21 mouse cellular contexts compared by ENCODE assay signal in the genomic region with DNA sequence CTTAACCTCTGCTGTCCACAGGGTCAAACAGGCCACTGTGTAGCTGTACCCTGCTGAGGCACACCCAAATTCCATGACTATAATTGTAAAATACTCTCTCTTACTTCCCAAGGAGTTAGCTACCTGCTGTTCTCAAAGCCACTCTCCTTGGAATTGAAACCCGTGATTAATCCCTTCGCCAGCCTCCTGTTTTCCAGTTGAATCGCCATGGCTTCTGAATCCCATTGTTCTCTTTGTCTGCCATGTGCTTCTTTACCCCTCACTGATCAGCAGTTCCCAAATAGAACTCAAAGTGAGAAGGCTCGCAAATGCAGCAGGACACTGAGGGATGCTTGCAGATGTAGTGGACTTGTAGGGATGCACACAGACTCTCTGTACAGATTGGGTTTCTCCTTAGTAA.
DNase-seq lines count a peak whose midpoint lies in the region; ATAC-seq and TF ChIP-seq lines count a peak whose summit lies in the region.
"Had no signal": no experiment of that assay in that cellular context is flagged by ENCODE, and none has a peak within 500 bp of the region (broad histone marks: within the 10 kb centered on the region; RNA-seq: fewer than 3 reads in every experiment).

No protein-coding gene starts in this region.

- TF ChIP-seq CTCF in midbrain, postnatal 0 days (IDR thresholded peaks at IDR 0.05) = no peak

- no peak overlapping the region for H3K4me3 ChIP-seq in forebrain, embryonic 11.5 days (ENCODE audit: low read depth, low read length)
- H3K4me3 ChIP-seq in forebrain, embryonic 16.5 days (replicated peaks; ENCODE audit: low read length) = no peak overlapping the region
- no peak overlapping the region for H3K4me3 ChIP-seq in midbrain, embryonic 11.5 days (ENCODE audit: low read depth, low read length)
- H3K4me3 ChIP-seq in midbrain, postnatal 0 days (ENCODE audit: low read depth, low read length) = no peak overlapping the region
- H3K4me3 ChIP-seq: embryonic facial prominence, embryonic 13.5 days; hindbrain, embryonic 15.5 days; left cerebral cortex, adult 2 months; neural tube, embryonic 13.5 days had no signal

- H3K9me3 ChIP-seq in forebrain, embryonic 11.5 days (ENCODE audit: control insufficient read depth, low read length) = no peaks in the 10 kb centered on the region
- no peaks in the 10 kb centered on the region for H3K9me3 ChIP-seq in forebrain, embryonic 16.5 days (ENCODE audit: control insufficient read depth, low read length)
- H3K9me3 ChIP-seq in midbrain, embryonic 11.5 days (ENCODE audit: control insufficient read depth, low read length) = no peaks in the 10 kb centered on the region
- no peaks in the 10 kb centered on the region for H3K9me3 ChIP-seq in midbrain, postnatal 0 days (ENCODE audit: low read length)
- H3K9me3 ChIP-seq: embryonic facial prominence, embryonic 13.5 days; hindbrain, embryonic 15.5 days; neural tube, embryonic 13.5 days had no signal

- 9% methylated on average over 4 of the region's 4 CpGs for WGBS in forebrain, embryonic 11.5 days
- 11% methylated on average over 4 of the region's 4 CpGs for WGBS in forebrain, embryonic 16.5 days
- WGBS in midbrain, embryonic 11.5 days = 1% methylated on average over 4 of the region's 4 CpGs
- 11% methylated on average over 4 of the region's 4 CpGs for WGBS in midbrain, postnatal 0 days

- no peak overlapping the region for H3K9ac ChIP-seq in forebrain, embryonic 11.5 days (ENCODE audit: low read length)
- no peak overlapping the region for H3K9ac ChIP-seq in forebrain, embryonic 16.5 days (replicated peaks; ENCODE audit: low read depth, low read length)
- no peak overlapping the region; the same call in 1 of the 2 replicates for H3K9ac ChIP-seq in midbrain, embryonic 11.5 days (ENCODE audit: low read length)
- no peak overlapping the region for H3K9ac ChIP-seq in midbrain, postnatal 0 days (replicated peaks; ENCODE audit: low read length, poor library complexity, severe bottlenecking)
- H3K9ac ChIP-seq: embryonic facial prominence, embryonic 13.5 days; hindbrain, embryonic 15.5 days; neural tube, embryonic 13.5 days had no signal

- no peak overlapping the region for H3K4me2 ChIP-seq in forebrain, embryonic 11.5 days (ENCODE audit: low read depth, low read length, severe bottlenecking)
- no peak overlapping the region for H3K4me2 ChIP-seq in forebrain, embryonic 16.5 days (ENCODE audit: low read length)
- H3K4me2 ChIP-seq in midbrain, embryonic 11.5 days = no peak overlapping the region
- no peak overlapping the region for H3K4me2 ChIP-seq in midbrain, postnatal 0 days (ENCODE audit: low read depth, low read length, poor library complexity, severe bottlenecking)
- H3K4me2 ChIP-seq: embryonic facial prominence, embryonic 13.5 days; hindbrain, embryonic 15.5 days; neural tube, embryonic 13.5 days had no signal

- 0 out of 2 replicates have a peak, but pooled peaks have one; percentile 36 for ATAC-seq in forebrain, embryonic 11.5 days (replicated peaks; ENCODE audit: low FRiP score)
- ATAC-seq in forebrain, embryonic 16.5 days = no peak
- peak; percentile 41 for ATAC-seq in midbrain, embryonic 11.5 days (ENCODE audit: low FRiP score)
- ATAC-seq in midbrain, postnatal 0 days (ENCODE audit: low FRiP score) = no peak
- ATAC-seq: intestine, embryonic 16.5 days; lung, postnatal 0 days had no signal

- DNase-seq in forebrain, embryonic 11.5 days (ENCODE audit: low spot score) = no peak
- DNase-seq in midbrain, embryonic 11.5 days (ENCODE audit: low spot score, missing footprints) = peak; percentile 90
- DNase-seq in midbrain, postnatal 0 days (ENCODE audit: low spot score) = no peak
- DNase-seq in embryo, embryonic 10.5 days (ENCODE audit: low spot score) = peak; percentile 55
- no peak for DNase-seq in right cerebral cortex, postnatal 14 days
- DNase-seq in cerebellum, adult 11-12 months = no peak
- DNase-seq: adrenal gland, adult 8-10 months; cerebellum, postnatal 14 days; gastrocnemius, postnatal 14 days; kidney, postnatal 36 days; left cerebral cortex, postnatal 4 days; liver; spleen, adult 18-20 months; thymus, postnatal 36 days had no signal

- H3K36me3 ChIP-seq in forebrain, embryonic 11.5 days (ENCODE audit: control insufficient read depth, insufficient read depth, low read length) = no peaks in the 10 kb centered on the region
- H3K36me3 ChIP-seq in forebrain, embryonic 16.5 days (ENCODE audit: control insufficient read depth, insufficient read depth) = no peaks in the 10 kb centered on the region
- H3K36me3 ChIP-seq in midbrain, embryonic 11.5 days (ENCODE audit: control insufficient read depth, insufficient read depth, low read length) = no peaks in the 10 kb centered on the region
- H3K36me3 ChIP-seq in midbrain, postnatal 0 days (ENCODE audit: insufficient read depth, low read length) = no peaks in the 10 kb centered on the region
- H3K36me3 ChIP-seq: embryonic facial prominence, embryonic 13.5 days; hindbrain, embryonic 15.5 days; neural tube, embryonic 13.5 days had no signal

- no peaks in the 10 kb centered on the region; the same call in 1 of the 2 replicates for H3K4me1 ChIP-seq in forebrain, embryonic 11.5 days (replicated peaks; ENCODE audit: control insufficient read depth, insufficient read depth, low read length)
- H3K4me1 ChIP-seq in forebrain, embryonic 16.5 days (replicated peaks; ENCODE audit: control insufficient read depth, insufficient read depth, low read length) = peaks cover 3% of the 10 kb centered on the region; the same call in 1 of the 2 replicates
- peaks cover 7% of the 10 kb centered on the region; the same call in 1 of the 2 replicates for H3K4me1 ChIP-seq in midbrain, embryonic 11.5 days (ENCODE audit: control insufficient read depth, insufficient read depth, low read length)
- H3K4me1 ChIP-seq in midbrain, postnatal 0 days (ENCODE audit: insufficient read depth, low read length) = no peaks in the 10 kb centered on the region
- H3K4me1 ChIP-seq: embryonic facial prominence, embryonic 13.5 days; hindbrain, embryonic 15.5 days; neural tube, embryonic 13.5 days had no signal

- no peaks in the 10 kb centered on the region for H3K27me3 ChIP-seq in forebrain, embryonic 11.5 days (ENCODE audit: control insufficient read depth, insufficient read depth, low read length)
- H3K27me3 ChIP-seq in forebrain, embryonic 16.5 days (replicated peaks; ENCODE audit: control insufficient read depth, insufficient read depth, low read length) = no peaks in the 10 kb centered on the region
- no peaks in the 10 kb centered on the region for H3K27me3 ChIP-seq in midbrain, embryonic 11.5 days (ENCODE audit: control insufficient read depth, insufficient read depth, low read length)
- H3K27me3 ChIP-seq in midbrain, postnatal 0 days (ENCODE audit: insufficient read depth, low read length) = no peaks in the 10 kb centered on the region
- H3K27me3 ChIP-seq: embryonic facial prominence, embryonic 13.5 days; hindbrain, embryonic 15.5 days; neural tube, embryonic 13.5 days had no signal

- no peak overlapping the region for H3K27ac ChIP-seq in forebrain, embryonic 11.5 days (ENCODE audit: low read depth, low read length)
- H3K27ac ChIP-seq in forebrain, embryonic 16.5 days (ENCODE audit: low read length) = no peak overlapping the region
- no peak overlapping the region for H3K27ac ChIP-seq in midbrain, embryonic 11.5 days (ENCODE audit: low read depth, low read length)
- no peak overlapping the region for H3K27ac ChIP-seq in midbrain, postnatal 0 days (ENCODE audit: low read depth, low read length)
- H3K27ac ChIP-seq: embryonic facial prominence, embryonic 13.5 days; hindbrain, embryonic 15.5 days; left cerebral cortex, adult 2 months; neural tube, embryonic 13.5 days had no signal

Comparison
In these comparisons a context has a peak if more than half of its experiments do, and no peak if none do; other contexts are left out.
1. ATAC-seq: peak in forebrain, embryonic 11.5 days (single experiment) and midbrain, embryonic 11.5 days (single experiment); none in forebrain, embryonic 16.5 days (single experiment) and midbrain, postnatal 0 days (single experiment).
2. DNase-seq: peak in midbrain, embryonic 11.5 days (single experiment) and embryo, embryonic 10.5 days (single experiment); none in forebrain, embryonic 11.5 days (single experiment), midbrain, postnatal 0 days (single experiment), right cerebral cortex, postnatal 14 days (single experiment) and cerebellum, adult 11-12 months (single experiment).